Mouse (Mus musculus): ENCODE data around the gene Cks2.
"Not testable (repeated sequence)": the region's sequence is repeated elsewhere in the genome, so short reads cannot be mapped to it uniquely, and the experiment has no call there.

The Cks2 gene

DNA sequence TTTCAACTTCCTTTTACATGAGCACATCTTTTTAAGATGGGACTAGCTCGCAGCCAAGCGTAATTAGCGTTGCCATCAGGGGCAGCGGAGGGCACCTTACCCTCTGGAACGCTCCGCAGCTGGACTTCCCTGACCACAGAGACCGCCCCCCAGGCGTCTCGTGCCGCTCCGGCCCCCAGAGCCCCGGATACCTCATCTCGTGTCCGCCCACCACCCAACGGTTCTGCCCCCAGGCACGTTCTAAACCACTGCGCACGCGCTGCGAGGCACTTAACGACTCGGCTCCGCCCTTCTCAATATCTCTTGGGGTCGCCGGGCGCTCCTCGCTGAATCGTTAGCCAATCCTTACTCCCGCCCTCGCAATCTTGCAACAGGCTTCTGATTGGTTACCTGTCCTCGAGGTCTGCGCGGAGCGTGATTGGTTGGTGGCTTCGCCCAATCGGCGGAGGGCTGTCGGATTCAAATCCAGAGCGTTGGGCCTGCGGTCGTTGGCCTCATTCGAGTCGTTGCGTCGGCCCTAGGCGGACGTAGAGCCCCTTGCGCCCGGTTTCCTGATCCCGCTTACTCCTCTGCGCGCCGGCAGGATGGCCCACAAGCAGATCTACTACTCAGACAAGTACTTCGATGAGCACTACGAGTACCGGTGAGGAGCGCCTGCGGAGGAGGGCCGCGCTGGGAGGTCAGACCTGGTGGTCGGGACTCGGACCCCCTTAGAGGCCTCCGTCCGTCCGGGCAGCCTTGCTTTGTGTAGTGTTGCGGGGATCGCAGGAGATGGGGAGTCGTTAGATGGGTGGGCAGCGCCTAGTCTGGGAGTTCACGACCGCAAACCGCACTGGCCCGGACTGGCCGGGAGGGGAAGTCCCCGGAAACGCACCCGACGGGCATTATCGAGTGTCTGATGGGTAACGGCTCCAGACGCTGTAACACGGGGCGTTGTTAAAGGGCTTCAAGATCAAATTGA is at the start of gene Cks2:
TSS of gene Cks2 (plus strand) at position 404 of the 961 bp plus-strand sequence.
- DNase-seq (ENCODE audit: low spot score in 2 of 2) = peak; percentile 96 to 97

DNA sequence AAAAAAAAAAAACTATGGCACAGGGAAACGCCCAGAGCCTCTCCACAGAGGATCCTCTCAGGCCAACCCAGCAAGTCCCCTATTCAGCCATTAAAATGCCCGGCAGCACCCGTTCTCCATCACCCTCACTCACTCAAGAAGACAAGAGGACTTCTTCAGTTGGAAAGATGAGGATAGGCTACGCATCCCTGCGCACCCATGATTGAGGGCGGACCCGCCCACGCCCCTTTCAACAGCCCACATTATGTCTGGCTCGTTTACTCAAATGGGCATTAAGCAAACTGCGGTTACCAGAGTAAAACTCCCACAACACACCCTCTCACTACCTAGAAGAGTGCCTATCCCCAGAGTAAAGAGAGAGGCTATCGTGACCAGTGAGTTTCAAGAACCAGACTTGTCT is 49.6 kb upstream of the Cks2 start:
- no peak for DNase-seq (ENCODE audit: low spot score in 2 of 2)

DNA sequence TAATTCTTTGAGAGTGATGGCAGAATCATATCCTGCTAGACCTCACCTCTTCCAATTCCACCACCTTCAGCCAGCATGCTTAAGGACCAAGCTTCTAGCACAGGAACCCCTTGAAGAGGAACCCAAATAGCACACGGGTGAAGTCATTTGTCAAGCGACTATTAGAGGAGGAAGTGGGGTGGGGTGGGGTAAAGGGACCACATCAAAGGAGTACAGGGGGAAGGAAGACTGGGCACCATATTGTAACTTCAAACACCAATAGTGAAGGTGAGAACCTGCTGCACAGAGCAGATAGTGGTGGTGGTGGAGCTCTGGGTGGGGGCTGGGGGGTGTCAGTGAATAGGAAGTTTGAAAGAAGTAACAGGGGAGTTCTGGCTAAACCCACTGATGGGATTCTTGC is 47.0 kb upstream of the Cks2 start:
- DNase-seq (ENCODE audit: low spot score in 2 of 2) = no peak

DNA sequence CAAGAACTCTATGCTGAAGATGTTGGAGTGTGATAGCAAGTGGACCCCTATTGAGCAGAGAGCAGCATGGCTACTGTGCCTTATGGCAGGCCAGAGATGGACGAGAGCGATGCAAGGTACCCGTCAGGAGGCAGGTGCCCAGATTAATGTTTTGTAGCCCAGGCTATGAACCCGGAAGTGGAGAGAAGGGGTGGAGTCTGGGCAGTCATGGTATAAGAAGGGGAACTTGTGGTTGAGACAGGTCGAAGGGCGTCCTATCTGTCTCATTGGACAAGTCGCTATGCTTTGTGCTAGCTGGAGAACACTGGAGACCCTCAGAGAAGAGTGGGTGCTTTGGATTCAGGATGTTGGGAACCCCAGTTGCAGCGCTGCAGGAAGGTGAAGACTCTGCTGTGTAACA is 44.9 kb upstream of the Cks2 start:
- no peak for DNase-seq (ENCODE audit: low spot score in 2 of 2)

DNA sequence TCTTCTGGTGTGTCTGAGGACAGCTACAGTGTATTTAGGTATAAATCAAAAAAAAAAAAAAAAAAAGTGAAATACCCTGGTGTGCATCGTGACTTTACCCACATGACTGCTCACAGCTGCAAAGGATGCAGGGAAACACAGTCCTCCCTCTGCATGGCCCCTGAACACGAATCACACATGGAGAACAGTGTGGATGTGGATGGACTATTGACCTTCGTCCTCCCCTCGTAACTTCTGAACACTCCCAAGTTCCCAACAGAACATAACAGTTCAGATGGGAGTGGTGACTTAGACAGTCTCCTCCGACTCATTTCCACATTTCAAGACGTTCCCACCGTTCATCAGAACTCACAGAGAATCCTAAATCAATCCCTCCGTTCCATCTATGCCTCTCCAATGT is 42.3 kb upstream of the Cks2 start:
- no peak for DNase-seq (ENCODE audit: low spot score in 2 of 2)

DNA sequence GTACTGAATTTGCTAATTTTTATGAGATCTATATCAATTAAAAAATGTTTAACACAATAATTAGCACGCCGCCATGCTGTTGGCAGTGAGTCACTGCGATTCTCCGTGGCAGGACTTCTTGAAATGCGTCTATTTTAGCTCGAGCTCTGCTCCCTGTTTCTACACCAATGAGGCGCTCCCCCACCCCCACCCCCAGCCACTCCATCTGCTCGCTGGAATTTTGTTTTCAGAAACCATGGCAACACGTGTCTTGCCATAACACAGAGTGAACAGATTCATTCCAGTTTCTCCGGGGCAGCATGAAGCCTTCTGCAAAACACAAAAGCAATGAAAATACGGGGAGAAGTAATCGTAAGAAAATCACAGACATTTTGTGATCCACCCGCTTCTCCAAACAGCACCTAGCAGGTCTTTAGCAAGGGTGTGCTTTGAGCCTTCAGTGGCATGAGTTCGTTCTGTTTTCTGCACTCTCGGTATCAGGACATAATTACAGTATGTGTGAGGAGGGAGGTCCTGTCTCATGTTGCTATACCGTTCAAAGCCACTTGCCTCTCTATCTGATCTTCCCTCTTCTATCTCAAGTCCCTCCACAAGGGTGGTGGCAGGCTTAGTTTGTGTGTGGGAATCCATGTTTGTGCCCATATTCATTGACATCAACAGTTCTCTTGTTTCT is 41.7 kb upstream of the Cks2 start:
- peak; percentile 41 to 47 for DNase-seq (ENCODE audit: low spot score in 2 of 2)

DNA sequence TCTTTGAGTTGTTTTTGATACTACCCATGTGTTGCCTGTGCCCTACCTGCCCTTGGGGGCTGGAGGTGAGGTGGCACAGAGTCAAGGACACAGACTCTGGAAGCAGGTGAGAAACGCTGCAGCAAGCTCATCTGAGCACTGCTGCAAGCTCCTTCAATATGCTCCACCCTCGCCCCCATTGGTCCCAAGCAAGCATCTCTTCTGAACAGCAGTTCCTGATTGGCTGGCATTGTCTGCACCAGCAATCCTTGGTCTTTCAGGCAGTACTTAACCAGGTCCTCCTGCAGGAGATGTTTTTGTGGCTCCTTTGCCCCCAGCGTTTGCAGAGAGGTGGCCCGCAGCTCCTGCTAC is 41.2 kb upstream of the Cks2 start:
- DNase-seq (ENCODE audit: low spot score in 2 of 2) = peak; percentile 43 to 65

DNA sequence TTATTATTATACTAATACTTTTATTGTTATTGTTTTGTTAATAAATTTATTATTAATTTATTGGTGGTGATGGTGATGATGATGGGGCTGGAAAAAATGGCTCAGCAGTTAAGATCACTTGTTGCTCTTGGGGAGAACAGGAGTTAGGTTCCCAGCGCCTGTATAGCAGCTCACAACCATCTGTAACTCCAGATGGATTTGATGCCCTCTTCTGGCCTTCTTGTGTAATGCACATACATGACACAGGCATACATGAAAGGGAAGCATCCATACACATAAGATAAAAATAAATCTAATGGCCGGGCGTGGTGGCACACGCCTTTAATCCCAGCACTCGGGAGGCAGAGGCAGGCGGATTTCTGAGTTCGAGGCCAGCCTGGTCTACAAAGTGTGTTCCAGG is 35.8 kb upstream of the Cks2 start:
- DNase-seq (ENCODE audit: low spot score in 2 of 2) = no peak

DNA sequence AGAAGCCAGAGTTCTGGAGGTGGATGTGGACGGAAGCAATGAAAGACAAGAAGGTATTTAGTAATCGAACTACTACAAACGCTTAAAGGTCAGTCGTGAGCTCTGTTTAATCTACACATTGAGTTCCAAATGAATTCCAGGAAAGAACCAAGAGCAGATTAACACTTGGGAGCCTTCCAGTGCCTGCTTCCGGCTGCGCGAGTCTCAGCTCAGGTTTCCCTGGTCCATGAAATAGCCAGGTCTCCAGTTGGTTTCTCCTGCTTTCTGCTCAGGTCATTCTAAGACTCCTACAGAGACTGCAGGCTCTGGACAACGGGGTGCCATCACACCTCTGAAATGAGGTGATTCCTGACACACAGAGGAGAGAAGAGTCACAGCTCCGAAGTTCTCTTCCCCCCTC is 34.0 kb upstream of the Cks2 start:
- no peak for DNase-seq (ENCODE audit: low spot score in 2 of 2)

DNA sequence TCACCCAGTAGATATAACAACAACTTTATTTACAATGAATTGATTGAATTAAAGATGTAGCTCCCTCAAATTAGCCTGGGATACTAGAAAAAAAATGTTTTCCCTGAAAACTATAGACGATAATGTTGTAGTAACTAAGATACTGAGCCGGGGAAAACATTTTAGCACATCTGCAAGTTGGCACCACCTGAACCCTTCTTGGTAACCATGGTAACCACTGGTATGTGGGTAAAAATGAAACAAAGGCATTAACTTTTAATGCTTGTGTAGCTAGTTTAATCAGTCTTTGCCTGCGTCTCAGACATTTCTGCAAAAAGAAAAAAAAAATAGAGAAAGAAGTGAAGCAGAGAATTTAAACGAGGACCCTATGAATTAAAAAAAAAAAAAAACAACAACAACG is 33.5 kb upstream of the Cks2 start:
- DNase-seq (ENCODE audit: low spot score in 2 of 2) = no peak

DNA sequence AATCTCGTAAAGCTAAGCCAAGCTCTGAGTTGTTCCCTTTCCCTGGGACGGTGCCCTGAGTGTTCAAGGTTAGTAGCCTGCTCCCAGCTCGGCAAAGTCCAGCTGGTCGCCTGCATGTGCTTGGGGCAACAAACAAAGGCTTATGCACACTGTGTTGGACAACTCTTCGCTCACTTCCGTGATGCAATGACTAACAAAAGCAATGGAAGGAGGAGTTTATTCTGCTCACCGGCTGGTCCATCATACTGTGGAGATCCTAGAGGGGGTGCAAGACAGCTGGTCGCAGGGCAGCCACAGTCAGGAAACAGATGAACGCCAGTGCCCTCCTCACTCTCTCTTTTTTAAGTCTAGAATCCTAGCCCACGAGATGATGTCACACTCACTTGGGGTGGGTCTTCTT is 29.2 kb upstream of the Cks2 start:
- no peak for DNase-seq (ENCODE audit: low spot score in 2 of 2)

DNA sequence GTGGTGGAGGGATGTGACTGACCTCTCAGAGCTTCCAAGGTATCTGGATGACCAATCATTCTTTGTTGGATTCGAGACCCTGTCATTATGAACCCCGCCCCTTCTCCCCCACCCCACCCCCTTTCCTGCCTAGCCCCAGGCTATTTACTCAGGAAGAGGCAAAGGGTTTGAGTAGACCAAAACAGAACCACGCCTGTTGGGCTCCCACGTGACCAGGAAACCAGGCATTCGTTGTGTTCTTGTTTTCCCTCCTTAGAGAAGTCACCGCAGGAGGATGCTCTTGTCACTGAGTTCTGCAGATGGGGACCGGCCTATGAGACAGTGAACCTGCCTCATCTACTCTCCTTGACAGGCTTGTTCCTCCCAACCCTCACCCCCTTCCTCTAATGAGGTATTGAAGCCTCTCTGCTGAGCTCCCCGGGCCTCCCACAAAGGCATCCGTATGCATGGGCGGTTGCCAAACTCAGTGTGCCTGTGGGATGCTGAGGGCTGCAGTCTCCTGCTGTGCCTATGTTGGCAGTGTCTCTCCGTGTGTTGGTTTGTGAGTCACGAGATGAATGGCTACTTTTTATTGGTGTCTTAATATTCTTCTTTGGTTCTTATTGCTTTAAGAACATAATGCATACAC is 28.5 kb upstream of the Cks2 start:
- peak; percentile 66 to 67 for DNase-seq (ENCODE audit: low spot score in 2 of 2)

DNA sequence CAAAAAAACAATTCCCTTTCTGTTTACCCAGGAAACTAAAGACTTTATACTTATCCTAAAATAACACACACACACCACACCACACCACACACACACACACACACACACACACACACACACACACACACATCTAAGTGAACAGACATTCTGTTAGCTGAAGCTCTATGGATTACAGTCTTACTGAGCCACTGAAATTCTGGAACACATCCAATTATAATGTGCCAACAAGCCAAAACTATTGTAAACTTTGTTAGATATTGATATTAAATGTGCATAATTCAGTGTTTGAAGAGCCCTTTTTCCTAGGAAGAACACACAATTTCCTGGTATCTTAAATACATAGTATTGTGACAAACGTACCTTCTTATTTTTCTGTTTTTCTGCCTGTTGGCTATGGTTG is 27.7 kb upstream of the Cks2 start:
- no peak for DNase-seq (ENCODE audit: low spot score in 2 of 2)

DNA sequence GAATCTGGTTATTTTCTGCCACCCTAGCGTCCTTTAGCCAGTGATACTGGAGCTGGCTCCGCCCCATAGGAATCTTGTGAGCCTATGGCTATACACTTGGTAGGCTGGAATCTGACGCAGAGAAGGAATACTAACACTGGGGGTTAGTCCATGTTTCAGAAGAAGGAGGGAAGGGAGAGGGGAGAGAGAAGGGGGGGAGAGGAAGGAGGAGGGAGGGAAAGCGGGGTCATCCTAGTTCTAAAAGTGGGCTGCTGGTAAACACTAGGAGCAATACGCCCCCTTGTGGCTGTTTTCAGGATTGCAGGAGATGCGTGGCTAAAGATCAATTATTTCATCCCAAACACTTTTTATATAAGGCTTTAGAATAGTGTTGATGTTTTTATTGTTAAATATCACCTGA is 27.2 kb upstream of the Cks2 start:
- peak in 1 of 2 experiments; percentile 53 for DNase-seq (ENCODE audit: low spot score in 2 of 2)

DNA sequence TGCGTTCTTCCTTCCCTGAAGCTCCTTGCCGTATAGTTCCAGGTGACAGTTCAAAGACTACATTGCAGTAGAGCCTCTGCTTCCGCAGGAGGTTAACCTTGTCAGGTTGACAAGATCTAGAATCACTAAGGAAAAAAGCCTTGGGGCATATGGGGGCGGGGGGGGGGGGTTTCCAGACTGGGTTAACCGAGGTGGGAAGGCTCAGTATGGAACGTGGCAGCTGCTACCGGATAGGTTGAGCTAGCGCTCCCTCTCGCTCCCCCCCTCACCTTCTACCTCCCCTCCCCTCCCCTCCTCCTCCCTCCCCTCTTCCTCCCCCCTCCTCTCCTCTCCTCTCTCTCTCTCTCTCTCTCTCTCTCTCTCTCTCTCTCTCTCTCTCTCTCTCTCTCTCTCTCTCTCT is 26.4 kb upstream of the Cks2 start:
- DNase-seq (ENCODE audit: low spot score in 2 of 2) = no peak

DNA sequence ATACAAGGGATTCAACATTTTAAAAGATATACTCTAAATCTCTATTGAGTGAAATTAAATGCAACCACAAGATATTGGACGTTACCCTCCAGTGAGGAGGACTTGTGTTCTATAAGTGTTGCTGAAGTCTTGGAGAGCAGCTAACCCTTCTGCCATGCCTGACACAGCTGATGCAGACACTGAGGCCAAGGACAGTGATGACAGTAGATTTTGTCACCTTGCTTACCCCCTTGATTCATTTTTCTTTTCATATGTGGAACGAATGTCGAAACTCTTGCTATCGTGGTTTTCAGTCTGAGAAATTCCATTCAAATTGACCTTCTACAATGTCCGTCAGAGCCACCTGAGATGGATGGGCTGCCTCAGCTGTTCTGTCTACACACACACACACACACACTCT is 22.4 kb upstream of the Cks2 start:
- no peak for DNase-seq (ENCODE audit: low spot score in 2 of 2)

DNA sequence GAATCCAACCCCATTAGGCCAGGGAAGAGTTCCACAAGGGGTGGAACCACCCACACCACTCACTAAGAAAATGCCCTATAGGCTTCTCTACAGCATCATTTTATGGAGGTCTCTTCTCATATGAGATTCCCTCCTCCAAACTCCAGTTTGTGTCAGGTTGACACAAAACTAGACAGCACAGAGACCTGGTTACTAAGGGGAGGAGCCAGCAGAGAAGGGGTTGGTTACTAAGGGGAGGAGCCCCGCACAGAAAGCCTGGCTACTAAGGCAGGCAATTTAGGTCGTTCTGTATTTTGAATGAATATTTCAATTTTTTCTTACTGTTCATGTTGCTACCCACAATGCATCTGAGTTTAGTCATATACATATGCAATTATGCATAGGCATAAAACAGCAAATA is 21.4 kb upstream of the Cks2 start:
- no peak for DNase-seq (ENCODE audit: low spot score in 2 of 2)

DNA sequence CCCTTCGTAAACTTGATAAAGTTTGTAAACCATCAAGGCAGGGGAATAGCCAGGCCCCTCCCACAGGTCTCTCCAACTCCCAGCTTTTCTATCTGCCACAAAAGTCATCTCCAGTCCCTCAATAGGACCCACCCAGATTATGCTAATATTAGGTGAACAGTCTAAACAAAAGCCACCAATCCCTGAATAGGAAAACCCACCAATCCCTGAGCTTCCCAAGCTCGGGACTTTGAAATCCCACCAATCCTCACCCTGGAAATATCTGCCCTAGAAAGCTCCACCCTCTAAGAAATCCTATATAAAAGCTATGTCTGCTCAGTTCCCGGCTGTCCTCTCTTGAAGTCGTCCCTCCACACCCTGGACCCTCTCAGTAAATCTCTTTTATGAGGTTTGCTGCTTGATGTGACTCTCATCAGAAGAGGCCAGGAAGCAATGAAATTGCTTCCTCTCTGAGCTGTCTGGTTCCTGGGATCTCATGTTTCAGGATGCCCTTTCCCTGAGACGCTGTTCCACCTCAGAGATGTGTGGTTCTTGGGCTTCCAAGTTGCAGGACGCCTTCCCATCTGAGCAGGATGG is 16.7 kb upstream of the Cks2 start:
- DNase-seq (ENCODE audit: low spot score in 2 of 2) = no peak

DNA sequence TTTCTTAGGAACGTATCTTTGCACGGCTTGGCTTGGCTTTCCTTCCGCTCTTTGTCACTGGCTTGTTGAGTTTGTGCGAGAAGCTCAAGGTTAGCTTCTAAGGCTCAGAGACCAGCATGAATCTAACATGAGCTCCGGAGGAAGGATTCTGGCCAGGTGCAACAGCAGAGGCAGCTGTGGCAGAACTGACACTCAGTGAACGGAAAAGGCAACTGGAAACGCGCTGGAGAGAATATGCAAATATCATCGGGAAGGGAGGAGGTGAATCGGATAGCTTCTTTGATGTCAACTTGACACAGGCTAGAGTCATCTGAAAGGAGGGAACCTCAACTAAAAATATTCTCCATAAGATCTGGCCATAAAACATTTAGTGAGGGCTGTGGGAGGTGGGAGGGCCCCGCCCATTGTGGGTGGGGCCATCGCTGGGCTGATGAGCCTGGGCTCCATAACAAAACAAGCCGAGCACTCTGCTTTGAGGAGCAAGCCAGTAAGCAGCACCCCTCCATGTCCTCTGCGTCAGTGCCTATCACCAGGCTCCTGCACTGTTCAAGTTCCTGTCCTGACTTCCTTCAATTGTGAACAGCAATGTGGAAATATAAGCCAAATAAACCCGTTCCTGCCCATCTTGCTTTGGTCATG is 13.6 kb upstream of the Cks2 start:
- no peak for DNase-seq (ENCODE audit: low spot score in 2 of 2)

DNA sequence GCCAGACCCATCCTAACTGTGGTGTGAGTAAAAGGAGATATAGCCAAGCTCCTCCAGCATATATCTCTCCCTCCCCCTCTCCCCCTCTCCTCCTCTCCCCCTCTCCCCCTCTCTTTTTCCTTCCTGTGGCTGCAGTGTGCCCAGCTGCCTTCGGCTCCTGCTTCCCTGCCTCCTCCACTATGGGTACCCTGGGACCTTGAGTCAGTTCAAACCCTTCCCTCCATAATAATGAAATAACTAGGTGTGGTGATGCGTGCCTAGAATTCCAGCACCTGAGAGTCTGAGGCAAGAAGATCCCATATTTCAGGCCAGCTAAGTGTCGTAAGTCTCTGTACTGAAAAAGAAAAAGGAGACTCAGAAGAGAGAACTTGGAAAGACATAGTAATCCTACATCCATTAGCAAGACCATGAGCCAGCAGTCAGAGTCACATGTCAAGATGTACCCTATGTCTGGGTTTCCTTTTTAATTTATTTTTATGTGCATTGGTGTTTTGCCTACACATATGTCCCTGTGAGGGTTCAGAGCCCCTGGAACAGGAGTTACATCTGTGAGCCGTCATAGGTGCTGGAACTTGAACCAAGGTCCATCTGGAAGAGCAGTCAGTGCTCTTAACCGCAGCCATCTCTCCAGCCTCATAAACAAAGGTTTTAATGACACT is 12.3 kb upstream of the Cks2 start:
- no peak for DNase-seq (ENCODE audit: low spot score in 2 of 2)

DNA sequence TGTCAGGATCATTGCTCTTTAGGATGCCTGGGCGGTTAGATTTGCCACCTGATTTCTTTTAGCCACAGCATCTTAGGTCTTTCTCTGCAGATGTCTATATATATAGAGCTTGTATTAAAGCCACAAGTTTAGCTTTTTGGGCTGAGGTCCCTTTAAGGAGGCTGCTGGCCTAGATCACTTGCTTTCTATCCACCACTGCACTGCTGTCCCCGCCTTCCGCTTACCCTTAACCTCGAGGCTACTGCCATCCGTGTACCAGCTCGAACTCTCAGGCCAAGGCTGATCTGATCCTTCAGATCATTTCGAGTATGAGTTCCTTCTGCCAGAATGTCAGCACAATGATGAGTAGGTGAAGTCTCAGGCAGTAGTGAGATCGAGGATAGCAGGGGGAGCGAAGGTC is 9.6 kb upstream of the Cks2 start:
- DNase-seq (ENCODE audit: low spot score in 2 of 2) = not testable (repeated sequence)

Data from frontal cortex, postnatal 10 days (tissue).